9 mouse cellular contexts compared by ENCODE assay signal in genomic region chr5:19907381-19907982, GRCm38 (mm10).
DNase-seq lines count a peak whose midpoint lies in the region; ATAC-seq lines count a peak whose summit lies in the region.
"Had no signal": no experiment of that assay in that cellular context is flagged by ENCODE, and none has a peak within 500 bp of the region (broad histone marks: within the 10 kb centered on the region; RNA-seq: fewer than 3 reads in every experiment).

No protein-coding gene starts in this region.

- WGBS in limb, embryonic 12.5 days, result 8% methylated on average over 12 of the region's 12 CpGs

- H3K27me3 ChIP-seq in megakaryocyte, embryonic 14.5 days (replicated peaks), result peaks cover 51% of the 10 kb centered on the region
- peaks cover 34% of the 10 kb centered on the region for H3K27me3 ChIP-seq in limb, embryonic 12.5 days

- peaks cover 23% of the 10 kb centered on the region for H3K4me1 ChIP-seq in megakaryocyte, embryonic 14.5 days
- H3K4me1 ChIP-seq in limb, embryonic 12.5 days (replicated peaks), result peaks cover 16% of the 10 kb centered on the region; the same call in 1 of the 2 replicates

- H3K9ac ChIP-seq in limb, embryonic 12.5 days (replicated peaks), result peak overlapping the region; percentile 9

- H3K4me3 ChIP-seq in megakaryocyte, embryonic 14.5 days (replicated peaks), result peak overlapping the region; percentile 87
- H3K4me3 ChIP-seq in limb, embryonic 12.5 days (replicated peaks), result peak overlapping the region; percentile 36
- H3K4me3 ChIP-seq: erythroblast, embryonic 14.5 days had no signal

- H3K9me3 ChIP-seq in megakaryocyte, embryonic 14.5 days, result peaks cover 7% of the 10 kb centered on the region
- no peaks in the 10 kb centered on the region for H3K9me3 ChIP-seq in limb, embryonic 12.5 days

- no peak for ATAC-seq in megakaryocyte, adult 5-6 weeks (ENCODE audit: poor library complexity, severe bottlenecking)
- ATAC-seq in limb, embryonic 12.5 days (ENCODE audit: insufficient number of reproducible peaks, insufficient read depth, low FRiP score, low TSS enrichment, low read depth), result no peak; the same call in 1 of the 2 replicates
- no peak for ATAC-seq in megakaryocyte-erythroid progenitor cell, adult 5-6 weeks (replicated peaks; ENCODE audit: low FRiP score, low TSS enrichment, poor library complexity, severe bottlenecking)

- no peak overlapping the region for H3K27ac ChIP-seq in limb, embryonic 12.5 days

- DNase-seq in cerebellum, postnatal 10 days, result peak; percentile 45 to 53
- DNase-seq in cerebellum, adult 11 months, result no peak
- DNase-seq in right cerebral cortex, postnatal 25 days, result peak; percentile 20
- no peak for DNase-seq in c-Kit-positive CD71-positive TER-119-positive erythroid progenitor cells, embryonic 14.5 days (ENCODE audit: low spot score)

- peak overlapping the region; percentile 68 for H3K4me2 ChIP-seq in limb, embryonic 12.5 days

- H3K36me3 ChIP-seq in megakaryocyte, embryonic 14.5 days (replicated peaks; ENCODE audit: low read length), result no peaks in the 10 kb centered on the region
- no peaks in the 10 kb centered on the region for H3K36me3 ChIP-seq in limb, embryonic 12.5 days

Comparison
In these comparisons a context has a peak if more than half of its experiments do, and no peak if none do; other contexts are left out.
1. DNase-seq: peak in cerebellum, postnatal 10 days (2 of 2) and right cerebral cortex, postnatal 25 days (single experiment); none in cerebellum, adult 11 months (single experiment) and c-Kit-positive CD71-positive TER-119-positive erythroid progenitor cells, embryonic 14.5 days (single experiment).